Mouse (Mus musculus) frontal cortex, postnatal 10 days (tissue): ENCODE measurements around the gene Pam.
A peak's percentile ranks its signal among the peaks of the same experiment; 100 is the strongest.

Source experiments
- DNase-seq, 2 experiments: peaks; one replicate each; pipeline ENCODE4 v3.0.0; 2022; ENCODE audit warnings: low spot score in 2 of 2, mixed read lengths in 1 of 2

Pam gene

GRCm38 (mm10) chr1:98095246-98095990 lies at the start of gene Pam:
TSS of gene Pam (minus strand) at chr1:98095646.
- peak; percentile 35 to 74 for DNase-seq

- DNase-seq = no peak
Observed at GRCm38 (mm10) chr1:98144845-98145244, 49.4 kb upstream of the Pam start.

- DNase-seq = no peak
Observed at GRCm38 (mm10) chr1:98131244-98131643, 35.8 kb upstream of the Pam start.

GRCm38 (mm10) chr1:98129561-98130347 lies 34.3 kb upstream of the Pam start:
- DNase-seq = no peak

GRCm38 (mm10) chr1:98129111-98129510 lies 33.7 kb upstream of the Pam start:
- no peak for DNase-seq

- no peak for DNase-seq
Observed at GRCm38 (mm10) chr1:98128338-98129096, 33.1 kb upstream of the Pam start.

- DNase-seq = no peak
Observed at GRCm38 (mm10) chr1:98126268-98126667, 30.8 kb upstream of the Pam start.

GRCm38 (mm10) chr1:98124727-98125126 lies 29.3 kb upstream of the Pam start:
- DNase-seq = no peak

- no peak for DNase-seq
Observed at GRCm38 (mm10) chr1:98119595-98119994, 24.1 kb upstream of the Pam start.

- no peak for DNase-seq
Observed at GRCm38 (mm10) chr1:98107599-98107998, 12.2 kb upstream of the Pam start.

- DNase-seq = no peak
Observed at GRCm38 (mm10) chr1:98099441-98099840, 4.0 kb upstream of the Pam start.

GRCm38 (mm10) chr1:98097957-98098729 lies 2.7 kb upstream of the Pam start:
- DNase-seq = no peak

GRCm38 (mm10) chr1:98096396-98096935 lies 1.0 kb upstream of the Pam start:
- no peak for DNase-seq

GRCm38 (mm10) chr1:98095991-98096330 lies 515 bp upstream of the Pam start:
- no peak for DNase-seq

- no peak for DNase-seq
Observed at GRCm38 (mm10) chr1:98094811-98095245, 618 bp downstream of the Pam start.

GRCm38 (mm10) chr1:98089336-98089975 lies 6.0 kb downstream of the Pam start:
- DNase-seq = no peak

GRCm38 (mm10) chr1:98086456-98086855 lies 9.0 kb downstream of the Pam start:
- DNase-seq = no peak

- no peak for DNase-seq
Observed at GRCm38 (mm10) chr1:98084596-98085274, 10.7 kb downstream of the Pam start.

GRCm38 (mm10) chr1:98083508-98083907 lies 11.9 kb downstream of the Pam start:
- no peak for DNase-seq

GRCm38 (mm10) chr1:98082988-98083387 lies 12.5 kb downstream of the Pam start:
- DNase-seq = no peak
